Comparison of ENCODE assay signal across 15 mouse cellular contexts in genomic region chrX:150963027-150963426, GRCm38 (mm10). TPM values are rescaled to one million over a fixed set of nuclear protein-coding genes. Genes with fewer than 3 reads are reported as not detected.
DNase-seq lines count a peak whose midpoint lies in the region; ATAC-seq and TF ChIP-seq lines count a peak whose summit lies in the region.
"Had no signal": no experiment of that assay in that cellular context is flagged by ENCODE, and none has a peak within 500 bp of the region (broad histone marks: within the 10 kb centered on the region; RNA-seq: fewer than 3 reads in every experiment).

No protein-coding gene starts in this region.

- no peak overlapping the region for H3K27ac ChIP-seq in liver, embryonic 12.5 days
- no peak overlapping the region for H3K27ac ChIP-seq in ES-Bruce4 (ENCODE audit: insufficient read depth, low read length)
- H3K27ac ChIP-seq in liver, postnatal 0 days (ENCODE audit: low read depth): no peak overlapping the region
- H3K27ac ChIP-seq: embryonic facial prominence, embryonic 12.5 days; forebrain, embryonic 13.5 days; hindbrain, embryonic 15.5 days; limb, embryonic 13.5 days had no signal

- no peaks in the 10 kb centered on the region for H3K27me3 ChIP-seq in liver, embryonic 12.5 days (replicated peaks)
- H3K27me3 ChIP-seq in ES-Bruce4 (ENCODE audit: control insufficient read depth, insufficient read depth, low read length, poor library complexity, severe bottlenecking): no peaks in the 10 kb centered on the region
- H3K27me3 ChIP-seq in liver, postnatal 0 days (ENCODE audit: insufficient read depth, low read length): 0 out of 2 replicates have a peak, but pooled peaks cover under 1% of the 10 kb centered on the region
- H3K27me3 ChIP-seq: embryonic facial prominence, embryonic 12.5 days; forebrain, embryonic 13.5 days; hindbrain, embryonic 15.5 days; limb, embryonic 13.5 days had no signal

- no peak for TF ChIP-seq POLR2A in ES-Bruce4 (IDR thresholded peaks at IDR 0.05; ENCODE audit: insufficient read depth, low read length)

- no peak for TF ChIP-seq EP300 in ES-Bruce4 (IDR thresholded peaks at IDR 0.05; ENCODE audit: insufficient read depth, low read depth, low read length)
- no peak for TF ChIP-seq EP300 in liver, postnatal 0 days (IDR thresholded peaks at IDR 0.05; ENCODE audit: low read depth)

- no peaks in the 10 kb centered on the region for H3K36me3 ChIP-seq in liver, embryonic 12.5 days
- no peaks in the 10 kb centered on the region for H3K36me3 ChIP-seq in ES-Bruce4 (ENCODE audit: control insufficient read depth, insufficient read depth, low read length, poor library complexity, severe bottlenecking)
- no peaks in the 10 kb centered on the region for H3K36me3 ChIP-seq in liver, postnatal 0 days (replicated peaks; ENCODE audit: insufficient read depth, low read length)
- H3K36me3 ChIP-seq: embryonic facial prominence, embryonic 12.5 days; hindbrain, embryonic 15.5 days; limb, embryonic 13.5 days had no signal

- no peaks in the 10 kb centered on the region for H3K9me3 ChIP-seq in liver, embryonic 12.5 days (replicated peaks)
- H3K9me3 ChIP-seq in ES-Bruce4 (replicated peaks; ENCODE audit: control insufficient read depth, insufficient read depth, low read length, poor library complexity, severe bottlenecking): no peaks in the 10 kb centered on the region
- H3K9me3 ChIP-seq in liver, postnatal 0 days (ENCODE audit: low read length): no peaks in the 10 kb centered on the region
- H3K9me3 ChIP-seq: embryonic facial prominence, embryonic 12.5 days; forebrain, embryonic 13.5 days; hindbrain, embryonic 15.5 days; limb, embryonic 13.5 days had no signal

- TF ChIP-seq CTCF in ES-Bruce4 (IDR thresholded peaks at IDR 0.05; ENCODE audit: low read depth, low read length): peak; percentile 1
- TF ChIP-seq CTCF in liver, postnatal 0 days (IDR thresholded peaks at IDR 0.05; ENCODE audit: low read depth): peak; percentile 47

- DNase-seq in embryo, embryonic 10.5 days (ENCODE audit: low spot score): peak; percentile 9
- DNase-seq in embryo, embryonic 11 days: no peak
- peak; percentile 3 for DNase-seq in liver
- DNase-seq in liver, postnatal 0 days: no peak
- DNase-seq in gastrocnemius, postnatal 4 days (ENCODE audit: low spot score in 2 of 2): no peak
- no peak for DNase-seq in right cerebral cortex, postnatal 36 days (ENCODE audit: low spot score in 2 of 2)
- DNase-seq: adrenal gland, postnatal 14 days; cerebellum, adult 18-20 months had no signal

- 12% methylated on average over 2 of the region's 2 CpGs for WGBS in liver, embryonic 12.5 days (ENCODE audit: insufficient replicate concordance)
- WGBS in liver, postnatal 0 days (ENCODE audit: insufficient replicate concordance): 28% methylated on average over 2 of the region's 2 CpGs

- no peak overlapping the region for H3K9ac ChIP-seq in liver, embryonic 12.5 days
- H3K9ac ChIP-seq in ES-Bruce4 (ENCODE audit: low read depth, poor library complexity, severe bottlenecking): no peak overlapping the region
- no peak overlapping the region for H3K9ac ChIP-seq in liver, postnatal 0 days (replicated peaks)
- H3K9ac ChIP-seq: embryonic facial prominence, embryonic 12.5 days; forebrain, embryonic 13.5 days; hindbrain, embryonic 15.5 days; limb, embryonic 13.5 days had no signal

- no peak overlapping the region for H3K4me2 ChIP-seq in liver, embryonic 12.5 days
- no peak overlapping the region for H3K4me2 ChIP-seq in liver, postnatal 0 days (ENCODE audit: low read depth, low read length)
- H3K4me2 ChIP-seq: embryonic facial prominence, embryonic 12.5 days; forebrain, embryonic 13.5 days; hindbrain, embryonic 15.5 days; limb, embryonic 13.5 days; midbrain, embryonic 11.5 days had no signal

- ATAC-seq in liver, embryonic 12.5 days: no peak
- ATAC-seq in liver, postnatal 0 days: no peak
- ATAC-seq: forebrain, embryonic 13.5 days had no signal

- H3K4me1 ChIP-seq in liver, embryonic 12.5 days: no peaks in the 10 kb centered on the region
- no peaks in the 10 kb centered on the region for H3K4me1 ChIP-seq in ES-Bruce4 (ENCODE audit: control insufficient read depth, insufficient read depth, low read length)
- no peaks in the 10 kb centered on the region for H3K4me1 ChIP-seq in liver, postnatal 0 days (ENCODE audit: insufficient read depth)
- H3K4me1 ChIP-seq: embryonic facial prominence, embryonic 12.5 days; forebrain, embryonic 13.5 days; hindbrain, embryonic 15.5 days; limb, embryonic 13.5 days had no signal

- no peak overlapping the region for H3K4me3 ChIP-seq in liver, embryonic 12.5 days
- H3K4me3 ChIP-seq in ES-Bruce4 (ENCODE audit: low read depth, low read length): no peak overlapping the region
- H3K4me3 ChIP-seq in liver, postnatal 0 days (ENCODE audit: low read depth, low read length): no peak overlapping the region
- H3K4me3 ChIP-seq: embryonic facial prominence, embryonic 12.5 days; forebrain, embryonic 13.5 days; hindbrain, embryonic 15.5 days; limb, embryonic 13.5 days had no signal

RNA-seq across cellular contexts. Expression of gene Gnl3l, which starts 54.1 kb away (rescaled TPM):
- polyA plus RNA-seq in liver, embryonic 12.5 days (2016; fragmentation: Nextera tagmentation; extraction: Ambion mirVana): 21.2 and 21.3 TPM in 2 replicates
- 146 and 153 TPM in 2 replicates for polyA plus RNA-seq in ES-Bruce4 (2011; ENCODE audit: insufficient read depth, insufficient read length, low read depth, missing spikeins)
- polyA plus RNA-seq in liver, postnatal 0 days (2015; fragmentation: Nextera tagmentation; extraction: Ambion mirVana): 5.4 and 7.0 TPM in 2 replicates
- 10 to 100 TPM; 31.9 to 37.5 TPM for total RNA-seq in gastrocnemius, postnatal 4 days (2021)

Comparison
In these comparisons a context has a peak if more than half of its experiments do, and no peak if none do; other contexts are left out.
1. DNase-seq: peak in embryo, embryonic 10.5 days (single experiment) and liver (single experiment); none in embryo, embryonic 11 days (single experiment), liver, postnatal 0 days (single experiment), gastrocnemius, postnatal 4 days (0 of 2) and right cerebral cortex, postnatal 36 days (0 of 2).